In the genomic region with DNA sequence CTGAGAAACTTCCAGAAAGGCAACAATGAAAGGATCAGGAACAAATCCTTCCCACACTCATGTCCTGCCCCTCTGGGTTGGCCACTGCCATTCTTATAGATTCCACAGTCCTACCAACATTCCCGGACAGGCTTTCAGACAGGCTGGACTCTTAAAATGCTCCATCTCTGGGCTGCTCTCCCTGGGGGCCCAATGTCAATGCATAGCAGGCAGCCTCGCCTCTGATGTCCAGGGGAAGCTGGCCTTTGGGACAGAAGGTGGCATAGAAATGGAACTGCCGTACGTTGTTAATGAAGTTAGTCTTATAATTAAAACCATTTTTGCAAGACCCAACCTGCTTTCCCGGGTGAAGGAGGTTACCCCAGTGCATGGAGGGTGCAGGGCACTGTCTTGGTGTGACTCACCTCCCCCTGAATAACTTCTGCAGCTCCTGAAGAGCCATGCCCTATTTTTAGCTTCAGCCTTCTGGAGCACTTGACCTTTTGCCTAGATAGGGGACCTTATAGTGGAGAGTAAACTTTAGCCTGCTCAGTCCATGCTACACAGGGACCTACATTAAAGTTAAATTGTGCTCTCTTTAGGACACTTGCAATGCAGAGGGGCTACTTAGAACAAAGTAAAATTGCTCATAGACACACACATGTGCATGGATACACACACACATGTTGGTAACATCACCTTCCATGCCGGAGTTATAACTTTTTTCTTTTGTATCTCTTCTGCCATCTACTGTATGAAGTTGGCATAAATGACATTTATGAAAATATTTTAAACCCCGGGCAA, we compare ENCODE assay signal across 10 mouse cellular contexts. TPM values are rescaled to one million over a fixed set of nuclear protein-coding genes. Genes with fewer than 3 reads are reported as not detected.
DNase-seq lines count a peak whose midpoint lies in the region; ATAC-seq and TF ChIP-seq lines count a peak whose summit lies in the region.
"Had no signal": no experiment of that assay in that cellular context is flagged by ENCODE, and none has a peak within 500 bp of the region (broad histone marks: within the 10 kb centered on the region; RNA-seq: fewer than 3 reads in every experiment).

No protein-coding gene starts in this region.

- no peaks in the 10 kb centered on the region for H3K36me3 ChIP-seq in heart, postnatal 0 days (replicated peaks; ENCODE audit: control insufficient read depth, insufficient read depth, low read length)
- H3K36me3 ChIP-seq: hindbrain, embryonic 13.5 days; midbrain, embryonic 12.5 days had no signal

- peak; percentile 20 to 70 for DNase-seq in adrenal gland, adult (ENCODE audit: inconsistent age in 2 of 2, low spot score in 1 of 2)
- no peak for DNase-seq in adrenal gland, adult 8-10 months
- DNase-seq in layer of hippocampus, adult 2 months (ENCODE audit: low spot score in 2 of 2): no peak
- no peak for DNase-seq in layer of hippocampus, adult 8-10 months (ENCODE audit: low spot score in 2 of 2)
- peak; percentile 41 for DNase-seq in adipocyte (ENCODE audit: low spot score)
- DNase-seq in heart, postnatal 0 days (ENCODE audit: low spot score): peak; percentile 88
- DNase-seq in T-cell, adult 2 months (ENCODE audit: low spot score): no peak
- DNase-seq in spleen, postnatal 4 days (ENCODE audit: low spot score in 2 of 2): no peak

- H3K9me3 ChIP-seq in heart, postnatal 0 days (replicated peaks; ENCODE audit: control insufficient read depth, low read length): no peaks in the 10 kb centered on the region
- H3K9me3 ChIP-seq: hindbrain, embryonic 13.5 days; midbrain, embryonic 12.5 days had no signal

- H3K4me3 ChIP-seq in layer of hippocampus, adult 2 months: no peak overlapping the region
- H3K4me3 ChIP-seq in heart, postnatal 0 days (ENCODE audit: low read depth, low read length): no peak overlapping the region
- H3K4me3 ChIP-seq: hindbrain, embryonic 13.5 days; midbrain, embryonic 12.5 days had no signal

- H3K4me1 ChIP-seq in heart, postnatal 0 days (ENCODE audit: control insufficient read depth, insufficient read depth): peaks cover 11% of the 10 kb centered on the region
- H3K4me1 ChIP-seq: hindbrain, embryonic 13.5 days; midbrain, embryonic 12.5 days had no signal

- TF ChIP-seq CTCF in layer of hippocampus, adult 2 months (conservative IDR thresholded peaks at IDR 0.05): peak; percentile 79
- TF ChIP-seq CTCF in heart, postnatal 0 days (IDR thresholded peaks at IDR 0.05; ENCODE audit: low read depth): peak; percentile 49

- peak; percentile 82 for TF ChIP-seq EP300 in heart, postnatal 0 days (IDR thresholded peaks at IDR 0.05; ENCODE audit: low read depth)

- no peaks in the 10 kb centered on the region for H3K27me3 ChIP-seq in heart, postnatal 0 days (ENCODE audit: control insufficient read depth, insufficient read depth, low read length)

- ATAC-seq in heart, postnatal 0 days (ENCODE audit: insufficient read depth, low read depth): peak; percentile 93

- H3K27ac ChIP-seq in layer of hippocampus, adult 2 months: no peak overlapping the region
- H3K27ac ChIP-seq in heart, postnatal 0 days (ENCODE audit: low read depth): peak overlapping the region; percentile 80
- H3K27ac ChIP-seq: hindbrain, embryonic 13.5 days; midbrain, embryonic 12.5 days had no signal

- WGBS in heart, postnatal 0 days: 20% methylated on average over 7 of the region's 7 CpGs

- H3K9ac ChIP-seq in heart, postnatal 0 days (replicated peaks; ENCODE audit: low read depth, low read length): no peak overlapping the region
- H3K9ac ChIP-seq: hindbrain, embryonic 13.5 days; midbrain, embryonic 12.5 days had no signal

- peak overlapping the region; percentile 37 for H3K4me2 ChIP-seq in heart, postnatal 0 days (ENCODE audit: low read depth, low read length)
- H3K4me2 ChIP-seq: hindbrain, embryonic 13.5 days; midbrain, embryonic 12.5 days had no signal

RNA-seq across cellular contexts. Expression of a gene that starts 25.5 kb away (rescaled TPM):
- 100 to 1,000 TPM; 161 to 210 (median 183) TPM for total RNA-seq in adrenal gland, adult 8-10 months (2022)
- 100 to 1,000 TPM; 549 to 572 TPM for total RNA-seq in layer of hippocampus, adult 2 months (2021)
- total RNA-seq in layer of hippocampus, adult 8-10 months (2022): 100 to 1,000 TPM; 495 to 555 (median 531) TPM
- total RNA-seq in heart, postnatal 0 days (2014; rRNA removed; ENCODE audit: low replicate concordance): 6,222 and 7,450 TPM in 2 replicates
- polyA plus RNA-seq in heart, postnatal 0 days (2015; fragmentation: Nextera tagmentation; extraction: Ambion mirVana): 6,522 and 6,528 TPM in 2 replicates

RNA-seq across cellular contexts. Expression of a gene that starts 57.8 kb away (rescaled TPM):
- total RNA-seq in adrenal gland, adult 8-10 months (2022): under 1 TPM in 1 of 4 experiments, not detected in 3; 0.49 TPM
- total RNA-seq in layer of hippocampus, adult 2 months (2021): not detected
- not detected for total RNA-seq in layer of hippocampus, adult 8-10 months (2022)
- total RNA-seq in heart, postnatal 0 days (2014; rRNA removed; ENCODE audit: low replicate concordance): not detected in 2 replicates
- polyA plus RNA-seq in heart, postnatal 0 days (2015; fragmentation: Nextera tagmentation; extraction: Ambion mirVana): not detected in 2 replicates

Comparison
In these comparisons a context has a peak if more than half of its experiments do, and no peak if none do; other contexts are left out.
1. DNase-seq: peak in adrenal gland, adult (2 of 2), adipocyte (single experiment) and heart, postnatal 0 days (single experiment); none in adrenal gland, adult 8-10 months (single experiment), layer of hippocampus, adult 2 months (0 of 2), layer of hippocampus, adult 8-10 months (0 of 2), T-cell, adult 2 months (single experiment) and spleen, postnatal 4 days (0 of 2).
2. RNA of a gene that starts 25.5 kb away (total RNA-seq): 6,222 to 7,450 TPM in heart, postnatal 0 days; 549 to 572 TPM in layer of hippocampus, adult 2 months, 495 to 555 TPM in layer of hippocampus, adult 8-10 months and 161 to 210 TPM in adrenal gland, adult 8-10 months; every median in the first group is over 10 times any median in the second.